Mouse (Mus musculus) kidney, adult 2 months (tissue): ENCODE data around the gene 7420426K07Rik.

ENCODE experiments used
- CTCF ChIP-seq: fragments of 200-500 bp; conservative IDR thresholded peaks from 2 replicates; pipeline ENCODE4 v1.5.1; 2011; ENCODE audit warnings: low read depth, mild to moderate bottlenecking, control low read depth, low read length, moderate library complexity, mixed read lengths; ENCODE audit not compliant: insufficient read depth, insufficient read length
- POLR2A ChIP-seq: fragments of 200-500 bp; IDR thresholded peaks from one replicate; pipeline ENCODE4 v1.6.1; 2011; ENCODE audit warnings: low read depth, low read length, control low read depth

- TF ChIP-seq CTCF (no peak), POLR2A (no peak)
Measured at GRCm38 (mm10) chr9:98924183-98924582, 21.3 kb downstream of the 7420426K07Rik start.
